Mouse (Mus musculus): ENCODE data around the gene Mrps7.

DNA sequence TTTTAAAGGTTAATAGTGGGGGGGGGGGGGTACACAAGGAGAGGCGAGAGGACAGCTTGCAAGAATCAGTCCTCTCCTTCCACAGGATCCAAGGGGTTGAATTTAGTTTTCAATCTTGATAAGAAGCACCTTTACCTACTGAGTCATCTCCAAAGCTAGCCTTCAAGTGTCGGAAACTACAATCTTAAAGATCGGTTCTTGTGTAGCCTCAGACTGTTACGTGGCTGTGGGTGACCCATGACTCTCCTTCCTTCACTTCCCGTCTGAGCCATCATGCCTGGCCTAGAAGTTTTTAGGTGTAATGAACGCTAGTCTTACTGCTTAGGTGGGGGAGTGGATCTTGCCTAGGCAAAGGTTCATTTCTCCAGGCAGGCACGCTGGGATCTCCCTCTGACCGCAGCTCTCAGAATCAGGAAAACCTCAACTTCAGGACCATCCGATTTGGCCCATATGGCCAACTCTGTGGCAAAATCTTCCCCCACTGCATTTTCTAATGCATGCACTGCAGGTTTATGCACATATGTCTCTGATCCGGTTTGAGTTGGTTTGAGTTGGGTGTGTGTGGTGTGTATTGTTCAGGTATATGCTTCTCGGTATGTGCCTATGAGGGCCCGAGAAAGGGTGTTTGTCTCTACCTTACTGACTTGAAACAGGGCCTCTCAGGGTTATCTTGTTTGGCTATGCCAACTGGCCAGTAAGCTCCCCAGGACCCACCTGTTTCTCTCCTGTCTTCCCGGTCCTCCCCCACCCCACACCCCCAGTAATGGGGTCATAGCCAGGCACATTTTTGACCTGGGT is 26.2 kb downstream of the Mrps7 start:
- TF ChIP-seq POLR2A (IDR thresholded peaks at IDR 0.05; ENCODE audit: borderline replicate concordance, control insufficient read depth, low read depth, low read length): no peak
- TF ChIP-seq CTCF (IDR thresholded peaks at IDR 0.05; ENCODE audit: control insufficient read depth, insufficient read depth, low read length): no peak

Data from bone marrow, adult 2 months (tissue).